Mouse (Mus musculus): ENCODE data around the gene Acox1. TPM values are rescaled to one million over a fixed set of nuclear protein-coding genes. Genes with fewer than 3 reads are reported as not detected.

Gene Acox1
- polyA plus RNA-seq, 1 experiment, result 44.2 TPM

DNA sequence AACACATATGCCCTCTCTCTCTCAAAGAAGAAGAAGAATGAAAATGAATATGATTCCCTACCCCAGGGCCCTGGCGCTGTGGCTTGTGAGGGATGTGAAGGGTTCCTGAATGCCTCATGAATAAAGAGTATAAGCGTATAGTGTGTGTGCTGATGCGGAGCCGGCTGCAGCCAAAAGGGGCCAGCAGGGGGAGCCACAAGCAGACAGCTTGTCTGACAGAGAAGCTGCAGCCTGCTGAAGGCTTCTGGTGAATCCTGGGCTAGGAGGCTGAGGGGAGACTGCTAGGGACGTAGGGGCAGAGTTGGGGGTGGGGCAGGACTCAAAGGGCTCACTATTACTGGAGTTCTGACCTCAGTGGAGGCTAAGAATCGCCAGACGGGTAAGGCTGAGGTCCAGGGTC, 16.3 kb upstream of the Acox1 start:
- WGBS, result 98% methylated on average over 7 of the region's 7 CpGs

DNA sequence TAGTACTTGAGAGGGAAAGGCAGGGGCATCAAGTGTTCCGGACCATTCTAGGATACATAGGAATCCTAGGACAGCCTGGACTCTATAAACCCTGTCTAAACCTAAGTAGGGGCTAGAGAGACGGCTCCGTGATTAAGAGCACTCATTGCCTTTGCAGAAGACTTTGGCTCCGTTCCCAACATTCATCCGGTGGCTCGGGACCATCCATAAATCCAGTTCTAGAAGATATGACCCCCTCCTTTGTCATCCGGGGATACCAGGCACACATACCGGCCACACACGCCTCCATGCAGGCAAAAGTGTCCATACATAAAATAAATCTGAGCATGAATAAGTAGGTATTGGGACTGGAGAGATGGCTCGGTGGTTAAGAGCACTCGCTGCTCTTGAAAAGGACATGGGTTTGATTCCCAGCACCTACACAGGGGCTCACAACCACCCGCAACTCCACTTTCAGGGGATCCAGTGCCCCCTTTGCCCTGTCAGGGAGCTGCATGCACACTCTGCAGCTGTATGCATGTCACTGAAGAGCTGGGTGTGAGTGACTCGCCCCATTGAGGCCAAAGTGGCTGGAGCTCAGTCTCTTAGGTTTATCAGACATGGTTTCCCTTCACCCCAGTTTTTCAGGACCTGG, 15.1 kb upstream of the Acox1 start:
- H3K4me3 ChIP-seq (ENCODE audit: control insufficient read depth, insufficient read depth, low read length), result no peak overlapping the region
- H3K27me3 ChIP-seq (ENCODE audit: control insufficient read depth, insufficient read depth, low read length), result no peaks in the 10 kb centered on the region
- H3K27ac ChIP-seq (ENCODE audit: control insufficient read depth, insufficient read depth, low read length), result no peak overlapping the region
- DNase-seq, result no peak
- H3K4me1 ChIP-seq (replicated peaks; ENCODE audit: control insufficient read depth, insufficient read depth, low read length), result peaks cover 7% of the 10 kb centered on the region
- 97% methylated on average over 13 of the region's 13 CpGs for WGBS
- TF ChIP-seq CTCF (IDR thresholded peaks at IDR 0.05; ENCODE audit: borderline replicate concordance, control insufficient read depth, extremely low read depth, insufficient read depth, low read length, poor library complexity), result no peak
- no peak for TF ChIP-seq POLR2A (IDR thresholded peaks at IDR 0.05; ENCODE audit: control insufficient read depth, extremely low read depth, insufficient read depth, low read length, poor library complexity)
- no peaks in the 10 kb centered on the region for H3K36me3 ChIP-seq (ENCODE audit: control insufficient read depth, insufficient read depth, low read length)

More for the DNA sequence above, 16.3 kb upstream of the Acox1 start:
- H3K27ac ChIP-seq (ENCODE audit: control insufficient read depth, insufficient read depth, low read length), result no peak overlapping the region
- TF ChIP-seq POLR2A (IDR thresholded peaks at IDR 0.05; ENCODE audit: control insufficient read depth, extremely low read depth, insufficient read depth, low read length, poor library complexity), result no peak
- TF ChIP-seq CTCF (IDR thresholded peaks at IDR 0.05; ENCODE audit: borderline replicate concordance, control insufficient read depth, extremely low read depth, insufficient read depth, low read length, poor library complexity), result no peak
- H3K27me3 ChIP-seq (ENCODE audit: control insufficient read depth, insufficient read depth, low read length), result no peaks in the 10 kb centered on the region
- peak; percentile 30 for DNase-seq
- H3K36me3 ChIP-seq (ENCODE audit: control insufficient read depth, insufficient read depth, low read length), result no peaks in the 10 kb centered on the region
- no peak overlapping the region for H3K4me3 ChIP-seq (ENCODE audit: control insufficient read depth, insufficient read depth, low read length)
- H3K4me1 ChIP-seq (replicated peaks; ENCODE audit: control insufficient read depth, insufficient read depth, low read length), result peaks cover 15% of the 10 kb centered on the region

DNA sequence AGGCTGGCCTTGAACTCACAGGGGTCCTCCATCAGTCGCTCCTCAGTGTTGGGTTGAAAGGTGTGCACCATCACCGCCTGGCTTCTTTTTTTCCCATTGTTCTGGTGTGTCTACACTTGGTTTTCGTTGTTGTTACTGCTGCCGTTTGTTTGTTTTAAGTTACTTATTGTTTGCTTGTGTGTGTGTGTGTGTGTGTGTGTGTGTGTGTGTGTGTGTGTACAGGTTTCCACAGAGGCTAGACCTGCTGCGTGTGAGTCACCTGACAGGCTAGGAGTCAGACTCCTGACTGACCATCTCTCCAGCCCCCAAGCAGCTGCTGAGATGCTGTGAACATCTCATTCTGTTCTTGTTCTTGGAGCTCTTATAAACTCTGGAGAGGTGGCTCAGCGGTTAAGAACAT, 14.0 kb upstream of the Acox1 start:
- H3K27me3 ChIP-seq (ENCODE audit: control insufficient read depth, insufficient read depth, low read length), result no peaks in the 10 kb centered on the region
- WGBS, result 98% methylated on average over 6 of the region's 6 CpGs
- no peaks in the 10 kb centered on the region; the same call in 1 of the 2 replicates for H3K4me1 ChIP-seq (replicated peaks; ENCODE audit: control insufficient read depth, insufficient read depth, low read length)
- H3K4me3 ChIP-seq (ENCODE audit: control insufficient read depth, insufficient read depth, low read length), result no peak overlapping the region
- no peak for DNase-seq
- H3K36me3 ChIP-seq (ENCODE audit: control insufficient read depth, insufficient read depth, low read length), result no peaks in the 10 kb centered on the region
- TF ChIP-seq CTCF (IDR thresholded peaks at IDR 0.05; ENCODE audit: borderline replicate concordance, control insufficient read depth, extremely low read depth, insufficient read depth, low read length, poor library complexity), result no peak
- TF ChIP-seq POLR2A (IDR thresholded peaks at IDR 0.05; ENCODE audit: control insufficient read depth, extremely low read depth, insufficient read depth, low read length, poor library complexity), result no peak
- H3K27ac ChIP-seq (ENCODE audit: control insufficient read depth, insufficient read depth, low read length), result no peak overlapping the region

DNA sequence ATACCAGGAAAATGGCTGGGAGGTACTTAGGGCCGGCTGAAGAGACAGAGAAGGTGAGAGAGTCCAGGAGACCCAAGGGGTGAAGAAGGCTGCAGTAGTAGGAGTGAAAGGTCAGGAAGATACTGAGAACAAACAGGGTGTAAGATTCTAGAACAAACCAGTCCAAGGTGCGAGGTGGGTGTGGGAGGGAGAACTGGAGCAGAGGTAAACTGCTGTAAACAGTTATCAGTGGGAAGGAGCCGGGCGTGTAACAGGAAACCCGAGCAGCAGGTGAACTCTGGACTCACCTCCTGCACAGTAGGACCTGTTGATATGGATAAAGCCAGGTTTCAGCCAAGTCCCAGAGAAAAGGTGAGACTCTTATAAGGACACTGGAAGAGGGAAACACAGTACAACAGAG, 11.9 kb upstream of the Acox1 start:
- Histone ChIP-seq H3K27me3 (ENCODE audit: control insufficient read depth, insufficient read depth, low read length) (no peaks in the 10 kb centered on the region), H3K4me3 (ENCODE audit: control insufficient read depth, insufficient read depth, low read length) (no peak overlapping the region), H3K36me3 (ENCODE audit: control insufficient read depth, insufficient read depth, low read length) (peaks cover 18% of the 10 kb centered on the region), H3K4me1 (replicated peaks; ENCODE audit: control insufficient read depth, insufficient read depth, low read length) (no peaks in the 10 kb centered on the region), H3K27ac (ENCODE audit: control insufficient read depth, insufficient read depth, low read length) (no peak overlapping the region)
- TF ChIP-seq POLR2A (IDR thresholded peaks at IDR 0.05; ENCODE audit: control insufficient read depth, extremely low read depth, insufficient read depth, low read length, poor library complexity) (no peak), CTCF (IDR thresholded peaks at IDR 0.05; ENCODE audit: borderline replicate concordance, control insufficient read depth, extremely low read depth, insufficient read depth, low read length, poor library complexity) (no peak)
- WGBS, result 92% methylated on average over 5 of the region's 5 CpGs
- no peak for DNase-seq

DNA sequence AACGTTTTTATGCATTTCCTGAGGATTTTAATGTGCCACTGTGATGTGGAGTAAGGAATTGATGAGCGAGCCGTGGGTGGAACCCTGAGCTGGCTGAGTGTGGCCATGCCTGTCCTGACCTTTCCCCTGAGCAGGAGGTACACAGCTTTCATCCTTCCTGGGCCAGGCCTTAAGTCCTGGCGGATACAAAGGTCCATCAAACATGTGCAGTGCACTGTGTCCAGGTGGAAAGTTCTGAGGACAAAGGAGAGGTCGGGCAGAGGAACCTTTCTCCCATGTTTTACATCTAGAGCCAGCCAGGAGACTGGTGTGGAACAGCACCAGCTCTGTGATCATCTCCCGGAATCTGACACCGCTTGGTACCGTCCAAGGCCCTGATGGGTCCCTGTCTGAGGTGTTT, 10.4 kb upstream of the Acox1 start:
- H3K27ac ChIP-seq (ENCODE audit: control insufficient read depth, insufficient read depth, low read length), result no peak overlapping the region
- no peaks in the 10 kb centered on the region for H3K4me1 ChIP-seq (replicated peaks; ENCODE audit: control insufficient read depth, insufficient read depth, low read length)
- TF ChIP-seq CTCF (IDR thresholded peaks at IDR 0.05; ENCODE audit: borderline replicate concordance, control insufficient read depth, extremely low read depth, insufficient read depth, low read length, poor library complexity), result no peak
- no peak for TF ChIP-seq POLR2A (IDR thresholded peaks at IDR 0.05; ENCODE audit: control insufficient read depth, extremely low read depth, insufficient read depth, low read length, poor library complexity)
- peaks cover 24% of the 10 kb centered on the region for H3K36me3 ChIP-seq (ENCODE audit: control insufficient read depth, insufficient read depth, low read length)
- no peak for DNase-seq
- no peak overlapping the region for H3K4me3 ChIP-seq (ENCODE audit: control insufficient read depth, insufficient read depth, low read length)
- WGBS, result 94% methylated on average over 8 of the region's 8 CpGs
- H3K27me3 ChIP-seq (ENCODE audit: control insufficient read depth, insufficient read depth, low read length), result no peaks in the 10 kb centered on the region

DNA sequence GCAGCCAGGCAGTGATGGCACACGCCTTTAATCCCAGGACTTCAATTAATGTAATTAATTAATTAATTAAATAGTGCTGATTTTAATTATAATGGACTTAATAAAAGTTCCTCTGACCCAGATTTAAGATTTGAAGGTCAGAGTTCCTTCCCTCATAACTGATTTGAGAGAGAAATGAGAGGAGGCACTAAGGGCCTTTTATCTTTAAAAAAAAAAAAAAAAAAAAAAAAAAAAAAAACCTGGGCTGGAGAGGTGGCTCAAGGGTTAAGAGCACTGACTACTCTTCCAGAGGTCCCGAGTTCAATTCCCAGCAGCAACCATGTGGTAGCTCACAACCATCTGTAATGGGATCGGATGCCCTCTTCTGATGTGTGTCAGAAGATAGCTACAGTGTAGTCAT, 9.8 kb upstream of the Acox1 start:
- Histone ChIP-seq H3K27ac (ENCODE audit: control insufficient read depth, insufficient read depth, low read length) (no peak overlapping the region), H3K4me1 (replicated peaks; ENCODE audit: control insufficient read depth, insufficient read depth, low read length) (no peaks in the 10 kb centered on the region), H3K36me3 (ENCODE audit: control insufficient read depth, insufficient read depth, low read length) (peaks cover 24% of the 10 kb centered on the region), H3K4me3 (ENCODE audit: control insufficient read depth, insufficient read depth, low read length) (no peak overlapping the region), H3K27me3 (ENCODE audit: control insufficient read depth, insufficient read depth, low read length) (no peaks in the 10 kb centered on the region)
- WGBS, result 98% methylated on average over 3 of the region's 3 CpGs
- no peak for TF ChIP-seq POLR2A (IDR thresholded peaks at IDR 0.05; ENCODE audit: control insufficient read depth, extremely low read depth, insufficient read depth, low read length, poor library complexity)
- no peak for TF ChIP-seq CTCF (IDR thresholded peaks at IDR 0.05; ENCODE audit: borderline replicate concordance, control insufficient read depth, extremely low read depth, insufficient read depth, low read length, poor library complexity)
- no peak for DNase-seq

DNA sequence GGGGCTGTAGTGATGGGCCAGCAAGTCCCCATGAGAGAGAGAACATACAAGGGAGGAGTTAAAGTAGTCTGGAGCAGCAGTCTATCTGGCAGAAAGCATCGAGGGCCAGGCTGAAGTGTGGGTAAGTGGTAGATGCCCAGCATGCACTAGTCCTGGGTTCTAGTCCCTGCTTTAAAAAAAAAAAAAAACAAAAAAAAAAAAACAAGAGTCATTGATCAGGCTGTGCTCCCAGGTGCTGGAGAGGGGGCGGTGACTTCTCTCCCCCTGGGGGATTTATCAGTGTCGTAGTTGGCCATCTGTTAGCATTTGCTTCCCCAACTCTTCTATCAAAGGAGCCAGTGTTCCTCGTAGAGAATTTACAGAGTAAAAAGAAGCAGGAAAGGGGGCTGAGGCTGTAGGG, 7.8 kb upstream of the Acox1 start:
- TF ChIP-seq CTCF (IDR thresholded peaks at IDR 0.05; ENCODE audit: borderline replicate concordance, control insufficient read depth, extremely low read depth, insufficient read depth, low read length, poor library complexity), result no peak
- TF ChIP-seq POLR2A (IDR thresholded peaks at IDR 0.05; ENCODE audit: control insufficient read depth, extremely low read depth, insufficient read depth, low read length, poor library complexity), result no peak
- Histone ChIP-seq H3K27ac (ENCODE audit: control insufficient read depth, insufficient read depth, low read length) (no peak overlapping the region), H3K4me1 (replicated peaks; ENCODE audit: control insufficient read depth, insufficient read depth, low read length) (no peaks in the 10 kb centered on the region), H3K4me3 (ENCODE audit: control insufficient read depth, insufficient read depth, low read length) (no peak overlapping the region), H3K27me3 (ENCODE audit: control insufficient read depth, insufficient read depth, low read length) (no peaks in the 10 kb centered on the region), H3K36me3 (ENCODE audit: control insufficient read depth, insufficient read depth, low read length) (peaks cover 24% of the 10 kb centered on the region)
- DNase-seq, result no peak
- 99% methylated on average over 4 of the region's 4 CpGs for WGBS
